In genomic region chr2:151962474-151962873, GRCm38 (mm10) we compare ENCODE assay signal across 8 mouse cellular contexts. TPM values are rescaled to one million over a fixed set of nuclear protein-coding genes. Genes with fewer than 3 reads are reported as not detected.
DNase-seq lines count a peak whose midpoint lies in the region; ATAC-seq and TF ChIP-seq lines count a peak whose summit lies in the region.

No protein-coding gene starts in this region.

- WGBS in forebrain, embryonic 10.5 days = 73% methylated on average over 10 of the region's 10 CpGs
- 54% methylated on average over 10 of the region's 10 CpGs for WGBS in forebrain, embryonic 12.5 days
- 63% methylated on average over 10 of the region's 10 CpGs for WGBS in heart, embryonic 12.5 days
- 42% methylated on average over 10 of the region's 10 CpGs for WGBS in lung, adult 2 months
- WGBS in stomach, embryonic 16.5 days = 46% methylated on average over 10 of the region's 10 CpGs

- TF ChIP-seq CTCF in lung, adult 2 months (IDR thresholded peaks at IDR 0.05; ENCODE audit: insufficient read depth, low read length) = no peak

- H3K9me3 ChIP-seq in forebrain, embryonic 10.5 days = no peaks in the 10 kb centered on the region
- no peaks in the 10 kb centered on the region for H3K9me3 ChIP-seq in forebrain, embryonic 12.5 days
- H3K9me3 ChIP-seq in heart, embryonic 12.5 days (replicated peaks) = no peaks in the 10 kb centered on the region
- H3K9me3 ChIP-seq in stomach, embryonic 16.5 days (replicated peaks; ENCODE audit: control insufficient read depth, low read length) = no peaks in the 10 kb centered on the region

- peaks cover 2% of the 10 kb centered on the region for H3K36me3 ChIP-seq in forebrain, embryonic 10.5 days (replicated peaks)
- no peaks in the 10 kb centered on the region for H3K36me3 ChIP-seq in forebrain, embryonic 12.5 days (replicated peaks)
- no peaks in the 10 kb centered on the region for H3K36me3 ChIP-seq in heart, embryonic 12.5 days
- no peaks in the 10 kb centered on the region for H3K36me3 ChIP-seq in stomach, embryonic 16.5 days (ENCODE audit: control insufficient read depth, insufficient read depth, low read length)

- peaks cover 38% of the 10 kb centered on the region for H3K27me3 ChIP-seq in forebrain, embryonic 10.5 days (ENCODE audit: poor library complexity, severe bottlenecking)
- no peaks in the 10 kb centered on the region for H3K27me3 ChIP-seq in forebrain, embryonic 12.5 days
- 0 out of 2 replicates have a peak, but pooled peaks cover 4% of the 10 kb centered on the region for H3K27me3 ChIP-seq in heart, embryonic 12.5 days (replicated peaks)
- no peaks in the 10 kb centered on the region for H3K27me3 ChIP-seq in stomach, embryonic 16.5 days (ENCODE audit: control insufficient read depth, insufficient read depth, low read length)

- no peak for DNase-seq in forebrain, embryonic 10.5 days (ENCODE audit: extremely low spot score, low spot score)
- DNase-seq in cerebellum, adult 11-12 months = peak; percentile 89
- DNase-seq in kidney, postnatal 25 days = peak; percentile 80 to 86
- peak; percentile 85 for DNase-seq in lung, adult 2 months
- DNase-seq in thymus, postnatal 25 days = no peak

- peak; percentile 50; the same call in 1 of the 2 replicates for TF ChIP-seq POLR2A in lung, adult 2 months (IDR thresholded peaks at IDR 0.05; ENCODE audit: borderline replicate concordance, extremely low read depth, low read depth, low read length)

- H3K4me1 ChIP-seq in forebrain, embryonic 10.5 days = peaks cover 81% of the 10 kb centered on the region
- H3K4me1 ChIP-seq in forebrain, embryonic 12.5 days = peaks cover 56% of the 10 kb centered on the region
- peaks cover 40% of the 10 kb centered on the region for H3K4me1 ChIP-seq in heart, embryonic 12.5 days (replicated peaks)
- H3K4me1 ChIP-seq in lung, adult 2 months (ENCODE audit: control insufficient read depth, insufficient read depth, low read length) = peaks cover 30% of the 10 kb centered on the region
- peaks cover 27% of the 10 kb centered on the region for H3K4me1 ChIP-seq in stomach, embryonic 16.5 days (ENCODE audit: control insufficient read depth, insufficient read depth, low read length)

- H3K9ac ChIP-seq in forebrain, embryonic 12.5 days = no peak overlapping the region
- H3K9ac ChIP-seq in heart, embryonic 12.5 days = no peak overlapping the region
- H3K9ac ChIP-seq in stomach, embryonic 16.5 days (ENCODE audit: low read length) = no peak overlapping the region

- no peak; the same call in 1 of the 2 replicates for ATAC-seq in forebrain, embryonic 12.5 days (ENCODE audit: low FRiP score)
- ATAC-seq in heart, embryonic 12.5 days (ENCODE audit: insufficient number of reproducible peaks, low FRiP score) = peak; percentile 54; the same call in 1 of the 2 replicates
- peak; percentile 73 for ATAC-seq in stomach, embryonic 16.5 days (ENCODE audit: insufficient read depth, low FRiP score)

- no peak overlapping the region for H3K4me3 ChIP-seq in forebrain, embryonic 10.5 days
- H3K4me3 ChIP-seq in forebrain, embryonic 12.5 days (replicated peaks) = no peak overlapping the region
- no peak overlapping the region for H3K4me3 ChIP-seq in heart, embryonic 12.5 days
- no peak overlapping the region for H3K4me3 ChIP-seq in lung, adult 2 months (replicated peaks; ENCODE audit: extremely low read depth, low read depth, low read length)
- H3K4me3 ChIP-seq in stomach, embryonic 16.5 days (replicated peaks; ENCODE audit: low read length) = no peak overlapping the region

- H3K4me2 ChIP-seq in forebrain, embryonic 12.5 days = no peak overlapping the region
- H3K4me2 ChIP-seq in heart, embryonic 12.5 days = no peak overlapping the region
- H3K4me2 ChIP-seq in stomach, embryonic 16.5 days (ENCODE audit: low read depth, low read length) = no peak overlapping the region

- H3K27ac ChIP-seq in forebrain, embryonic 10.5 days = 0 out of 2 replicates have a peak overlapping the region, but pooled peaks have one; percentile 31
- H3K27ac ChIP-seq in forebrain, embryonic 12.5 days = no peak overlapping the region
- H3K27ac ChIP-seq in heart, embryonic 12.5 days (ENCODE audit: poor library complexity, severe bottlenecking) = no peak overlapping the region
- peak overlapping the region; percentile 24; the same call in 1 of the 2 replicates for H3K27ac ChIP-seq in stomach, embryonic 16.5 days (ENCODE audit: low read length)

RNA-seq across cellular contexts. Expression of gene Fam110a, which starts 17.5 kb away (rescaled TPM):
- 60.3 and 70.4 TPM in 2 replicates for polyA plus RNA-seq in forebrain, embryonic 10.5 days (2016; fragmentation: Nextera tagmentation; extraction: Ambion mirVana)
- polyA plus RNA-seq in forebrain, embryonic 12.5 days (2016; fragmentation: Nextera tagmentation; extraction: Ambion mirVana) = 90.2 and 96.2 TPM in 2 replicates
- polyA plus RNA-seq in heart, embryonic 12.5 days (2016; fragmentation: Nextera tagmentation; extraction: Ambion mirVana) = 10.3 and 10.9 TPM in 2 replicates
- polyA plus RNA-seq in lung, adult 2 months (2012; rRNA removed) = 41.1 and 42.1 TPM in 2 replicates
- 31.2 and 32.7 TPM in 2 replicates for polyA plus RNA-seq in stomach, embryonic 16.5 days (2015; fragmentation: Nextera tagmentation; extraction: Ambion mirVana)

RNA-seq across cellular contexts. Expression of gene Slc52a3, which starts 33.8 kb away (rescaled TPM):
- 0.69 and 0.79 TPM in 2 replicates for polyA plus RNA-seq in forebrain, embryonic 10.5 days (2016; fragmentation: Nextera tagmentation; extraction: Ambion mirVana)
- 0.54 and 0.78 TPM in 2 replicates for polyA plus RNA-seq in forebrain, embryonic 12.5 days (2016; fragmentation: Nextera tagmentation; extraction: Ambion mirVana)
- polyA plus RNA-seq in heart, embryonic 12.5 days (2016; fragmentation: Nextera tagmentation; extraction: Ambion mirVana) = 0.34 and 0.45 TPM in 2 replicates
- polyA plus RNA-seq in lung, adult 2 months (2012; rRNA removed) = 34.5 and 40.5 TPM in 2 replicates
- 13.9 and 21.8 TPM in 2 replicates for polyA plus RNA-seq in stomach, embryonic 16.5 days (2015; fragmentation: Nextera tagmentation; extraction: Ambion mirVana)

RNA-seq across cellular contexts. Expression of gene Angpt4, which starts 51.5 kb away (rescaled TPM):
- polyA plus RNA-seq in forebrain, embryonic 10.5 days (2016; fragmentation: Nextera tagmentation; extraction: Ambion mirVana) = 0.06 and 0.17 TPM in 2 replicates
- 0.10 TPM in 1 of 2 replicates, not detected in the other for polyA plus RNA-seq in forebrain, embryonic 12.5 days (2016; fragmentation: Nextera tagmentation; extraction: Ambion mirVana)
- polyA plus RNA-seq in heart, embryonic 12.5 days (2016; fragmentation: Nextera tagmentation; extraction: Ambion mirVana) = 0.13 and 0.20 TPM in 2 replicates
- 2.2 and 4.1 TPM in 2 replicates for polyA plus RNA-seq in lung, adult 2 months (2012; rRNA removed)
- 0.46 and 0.81 TPM in 2 replicates for polyA plus RNA-seq in stomach, embryonic 16.5 days (2015; fragmentation: Nextera tagmentation; extraction: Ambion mirVana)

Comparison
In these comparisons a context has a peak if more than half of its experiments do, and no peak if none do; other contexts are left out.
1. H3K27ac ChIP-seq: peak in forebrain, embryonic 10.5 days (single experiment) and stomach, embryonic 16.5 days (single experiment); none in forebrain, embryonic 12.5 days (single experiment) and heart, embryonic 12.5 days (single experiment).
2. DNase-seq: peak in cerebellum, adult 11-12 months (single experiment), kidney, postnatal 25 days (2 of 2) and lung, adult 2 months (single experiment); none in forebrain, embryonic 10.5 days (single experiment) and thymus, postnatal 25 days (single experiment).